Mouse (Mus musculus) C2C12 (cell line): ENCODE data around the gene Spi1. TPM values are rescaled to one million over a fixed set of nuclear protein-coding genes. Genes with fewer than 3 reads are reported as not detected.
A peak's percentile ranks its signal among the peaks of the same experiment; 100 is the strongest.

Experiments
- H3K27me3 ChIP-seq: one replicate; pipeline ENCODE4 v1.6.1; 2011; ENCODE audit not compliant: control insufficient read depth, insufficient read depth, insufficient read length
- H3K36me3 ChIP-seq: one replicate; pipeline ENCODE4 v1.6.1; 2011; ENCODE audit not compliant: control insufficient read depth, insufficient read depth
- H3K4me3 ChIP-seq: one replicate; pipeline ENCODE4 v1.5.1; 2011; ENCODE audit warnings: mild to moderate bottlenecking, control low read depth; ENCODE audit not compliant: poor library complexity, insufficient read depth, severe bottlenecking
- H3K79me2 ChIP-seq: one replicate; pipeline ENCODE4 v1.6.1; 2011; ENCODE audit not compliant: control insufficient read depth, insufficient read depth
- H3K79me3 ChIP-seq: one replicate; pipeline ENCODE4 v1.6.1; 2011; ENCODE audit warnings: low read depth, control low read depth
- H3ac ChIP-seq: one replicate; pipeline ENCODE3; 2011; ENCODE audit warnings: low read depth; ENCODE audit not compliant: control insufficient read depth, insufficient read length
- CEBPB ChIP-seq: IDR thresholded peaks from one replicate; pipeline ENCODE4 v1.6.1; 2011; ENCODE audit warnings: low read depth, mild to moderate bottlenecking, control low read depth, moderate library complexity
- CTCF ChIP-seq: IDR thresholded peaks from one replicate; pipeline ENCODE4 v1.5.1; 2011; ENCODE audit not compliant: control insufficient read depth, insufficient read depth, insufficient read length
- FOSL1 ChIP-seq: IDR thresholded peaks from one replicate; pipeline ENCODE4 v1.8.0; 2011; ENCODE audit warnings: mild to moderate bottlenecking, low read length; ENCODE audit not compliant: poor library complexity, insufficient read depth, severe bottlenecking
- MAX ChIP-seq: IDR thresholded peaks from one replicate; pipeline ENCODE4 v1.6.1; 2011; ENCODE audit warnings: mild to moderate bottlenecking, control low read depth
- MYOD1 ChIP-seq: IDR thresholded peaks from one replicate; pipeline ENCODE4 v1.6.1; 2011; ENCODE audit warnings: low read depth; ENCODE audit not compliant: control insufficient read depth, insufficient read length
- MYOG ChIP-seq: IDR thresholded peaks from one replicate; pipeline ENCODE4 v1.6.1; 2011; ENCODE audit not compliant: control insufficient read depth, insufficient read length; ENCODE audit errors: extremely low read depth
- USF1 ChIP-seq: IDR thresholded peaks from one replicate; pipeline ENCODE4 v1.6.1; 2011; ENCODE audit warnings: low read depth, mild to moderate bottlenecking, control low read depth, moderate library complexity
- polyA plus RNA-seq: library from polyadenylated mRNA; unstranded; fragments of >200 nt; fragmentation: generic; extraction: Trizol; gene quantifications from one replicate; pipeline ENCODE4 v1.2.1, GENCODE M21; 2012; ENCODE audit warnings: missing spikeins

Spi1 gene
- polyA plus RNA-seq, 1 experiment, result not detected

DNA sequence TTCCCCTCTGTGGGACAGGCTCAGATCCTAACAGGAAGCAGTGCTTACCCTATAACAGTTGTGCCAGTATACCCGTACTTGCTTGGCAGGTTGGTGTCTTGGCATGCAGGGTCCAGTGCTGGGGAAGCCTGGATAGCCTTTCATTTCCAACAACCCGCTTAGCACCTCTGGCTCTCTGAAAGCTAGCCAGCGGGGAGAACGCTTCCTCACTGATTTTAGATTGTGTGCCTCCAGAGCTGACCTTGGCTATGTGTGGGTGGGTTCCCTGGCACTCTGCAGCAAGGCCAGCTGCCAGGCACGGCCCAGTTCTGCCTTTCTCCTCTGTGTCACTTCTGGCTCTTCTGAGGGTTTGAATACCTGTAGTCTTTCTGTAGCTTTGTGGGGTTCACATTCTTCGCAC, 47.9 kb downstream of the Spi1 start:
- no peaks in the 10 kb centered on the region for H3K79me2 ChIP-seq
- H3K27me3 ChIP-seq, result peaks cover 32% of the 10 kb centered on the region
- no peaks in the 10 kb centered on the region for H3K79me3 ChIP-seq
- H3K4me3 ChIP-seq, result no peak overlapping the region
- no peaks in the 10 kb centered on the region for H3K36me3 ChIP-seq
- H3ac ChIP-seq, result no peak overlapping the region
- TF ChIP-seq CTCF (no peak), MYOD1 (no peak), MAX (no peak), USF1 (no peak), MYOG (no peak), FOSL1 (no peak), CEBPB (no peak)

DNA sequence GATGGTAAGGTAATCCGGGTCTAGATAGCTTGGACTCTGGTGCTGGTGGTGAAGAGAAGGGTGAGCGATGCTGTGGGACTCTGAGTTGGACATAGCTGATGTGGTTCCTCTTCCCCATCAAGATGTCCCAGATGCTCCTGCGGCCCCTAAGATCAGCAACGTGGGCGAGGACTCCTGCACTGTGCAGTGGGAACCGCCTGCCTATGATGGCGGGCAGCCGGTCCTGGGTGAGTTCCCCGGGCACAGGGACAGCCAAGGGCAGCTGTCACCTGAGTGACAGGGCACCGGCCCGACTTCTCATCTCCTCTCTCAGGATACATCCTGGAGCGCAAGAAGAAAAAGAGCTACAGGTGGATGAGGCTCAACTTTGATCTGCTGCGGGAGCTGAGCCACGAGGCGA, 49.1 kb downstream of the Spi1 start:
- Histone ChIP-seq H3K79me3 (no peaks in the 10 kb centered on the region), H3K27me3 (peaks cover 21% of the 10 kb centered on the region), H3ac (no peak overlapping the region), H3K36me3 (no peaks in the 10 kb centered on the region), H3K79me2 (no peaks in the 10 kb centered on the region), H3K4me3 (no peak overlapping the region)
- no peak for TF ChIP-seq MYOG

DNA sequence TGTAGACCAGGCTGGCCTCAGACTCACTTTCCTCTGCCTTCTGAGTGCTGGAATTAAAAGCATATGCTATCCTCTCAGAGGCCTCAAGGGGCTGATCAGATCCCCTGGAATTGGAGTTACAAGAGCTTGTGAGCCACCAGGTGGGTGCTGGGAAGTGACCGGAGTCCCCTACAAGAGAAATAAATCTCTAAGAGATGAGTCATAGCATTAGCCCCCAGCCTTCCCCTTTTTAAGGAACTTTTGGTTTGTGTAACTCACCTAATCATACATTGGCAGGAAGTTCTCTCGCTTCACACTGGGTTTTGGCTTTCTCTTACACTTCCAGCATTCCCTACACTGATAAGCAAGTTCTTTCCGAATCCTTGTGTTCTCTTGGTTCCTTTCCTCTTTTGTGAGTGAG, 49.8 kb downstream of the Spi1 start:
- Histone ChIP-seq H3K79me2 (no peaks in the 10 kb centered on the region), H3ac (no peak overlapping the region), H3K79me3 (no peaks in the 10 kb centered on the region), H3K36me3 (no peaks in the 10 kb centered on the region), H3K4me3 (no peak overlapping the region), H3K27me3 (peaks cover 15% of the 10 kb centered on the region)
- TF ChIP-seq CEBPB (no peak), CTCF (no peak), MAX (no peak), USF1 (no peak), MYOD1 (no peak), MYOG (no peak), FOSL1 (no peak)

DNA sequence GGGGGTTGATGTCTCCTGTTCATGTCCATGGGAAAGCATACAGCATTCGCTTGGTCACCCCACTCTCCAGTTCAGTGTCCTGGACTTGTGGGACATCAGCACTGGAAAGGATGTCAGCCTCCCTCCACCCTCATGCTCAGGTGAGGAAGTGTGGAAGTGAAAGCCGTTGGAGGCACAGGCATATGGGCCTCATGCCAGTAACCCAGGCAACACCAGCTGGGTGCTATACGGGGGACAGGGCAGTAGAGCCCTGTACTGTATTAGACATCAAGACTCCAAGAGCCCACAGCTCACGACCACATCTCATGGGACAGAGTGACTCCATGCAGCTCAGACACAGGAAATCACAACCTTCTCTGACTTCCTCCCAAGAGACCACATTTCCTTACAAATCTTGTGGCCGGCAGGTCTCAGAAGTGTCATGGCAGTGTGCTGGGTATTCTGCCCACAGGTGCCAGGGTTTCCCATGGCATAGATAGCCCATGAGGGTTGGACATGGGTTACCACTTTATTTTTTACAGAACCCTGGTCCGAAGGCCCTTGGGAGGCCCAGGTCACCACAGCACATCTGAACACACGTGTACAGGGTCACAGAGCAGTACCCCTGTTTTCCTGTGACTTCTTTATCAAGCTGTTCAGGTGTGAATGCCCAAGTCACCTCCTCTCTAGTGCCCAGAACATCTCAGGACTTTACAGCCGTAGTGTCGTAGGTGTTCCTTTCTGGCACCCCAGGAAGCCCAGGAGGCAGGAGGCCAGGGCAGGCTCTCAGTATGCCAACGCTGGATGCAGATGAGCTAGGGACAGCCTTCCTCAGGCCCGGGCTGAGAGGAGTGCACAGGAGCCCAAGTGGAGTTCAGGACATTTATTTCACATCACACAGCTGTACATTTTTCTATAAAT, 54.6 kb downstream of the Spi1 start:
- Histone ChIP-seq H3K36me3 (peaks cover 5% of the 10 kb centered on the region), H3K27me3 (no peaks in the 10 kb centered on the region), H3K4me3 (no peak overlapping the region), H3K79me2 (no peaks in the 10 kb centered on the region), H3ac (no peak overlapping the region), H3K79me3 (no peaks in the 10 kb centered on the region)
- no peak for TF ChIP-seq CTCF
- TF ChIP-seq CEBPB, result no peak
- no peak for TF ChIP-seq FOSL1
- TF ChIP-seq MYOG, result no peak
- no peak for TF ChIP-seq MYOD1
- TF ChIP-seq USF1, result no peak
- no peak for TF ChIP-seq MAX

DNA sequence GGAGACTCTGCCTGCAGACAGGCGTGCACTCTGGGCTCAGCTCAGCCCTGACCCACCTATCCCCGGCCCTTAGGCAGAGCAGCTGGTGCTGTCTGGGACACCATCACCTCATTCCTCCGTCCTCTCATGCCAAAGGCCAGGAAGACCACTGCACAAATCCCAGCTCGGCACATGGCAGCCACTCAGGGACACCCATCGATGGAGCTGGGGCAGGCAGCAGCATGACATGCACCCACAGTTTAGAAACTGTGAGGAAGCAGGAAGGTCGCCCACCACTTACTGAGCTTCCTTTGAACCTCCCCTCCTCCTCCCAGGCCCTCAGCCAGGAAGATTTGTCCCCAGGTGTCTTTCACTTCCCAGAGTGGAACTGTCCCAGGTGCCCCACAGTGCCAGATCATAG, 55.3 kb downstream of the Spi1 start:
- H3K79me3 ChIP-seq, result no peaks in the 10 kb centered on the region
- H3K36me3 ChIP-seq, result peaks cover 5% of the 10 kb centered on the region

DNA sequence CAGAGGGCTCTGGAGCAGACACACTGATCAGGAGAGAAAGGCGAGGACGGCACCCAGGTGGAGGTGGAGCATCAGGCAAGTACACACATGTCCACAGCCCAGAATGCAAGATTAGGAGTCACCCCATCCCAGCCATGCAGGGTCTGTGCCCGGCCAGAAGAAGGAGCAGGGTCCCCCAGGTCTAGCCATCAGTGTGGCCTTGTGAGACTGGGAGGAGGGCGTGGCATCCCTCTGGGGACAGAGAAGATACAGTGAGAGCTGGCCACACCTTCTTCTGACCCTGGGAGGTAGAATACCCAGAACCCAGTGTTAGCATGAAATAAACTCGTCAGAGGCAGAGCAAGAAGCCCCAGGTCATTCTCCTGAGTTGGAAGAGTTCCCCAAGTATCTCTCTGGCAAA, 57.1 kb downstream of the Spi1 start:
- Histone ChIP-seq H3ac (peak overlapping the region; percentile 12), H3K79me3 (no peaks in the 10 kb centered on the region), H3K36me3 (peaks cover 5% of the 10 kb centered on the region), H3K79me2 (no peaks in the 10 kb centered on the region), H3K4me3 (no peak overlapping the region), H3K27me3 (no peaks in the 10 kb centered on the region)
- TF ChIP-seq CEBPB (no peak), MAX (no peak)

More for the DNA sequence above, 55.3 kb downstream of the Spi1 start:
- Histone ChIP-seq H3K79me2 (no peaks in the 10 kb centered on the region), H3ac (no peak overlapping the region), H3K4me3 (no peak overlapping the region), H3K27me3 (no peaks in the 10 kb centered on the region)
- TF ChIP-seq MAX (no peak), CTCF (no peak), MYOD1 (no peak), CEBPB (no peak), USF1 (no peak), FOSL1 (no peak), MYOG (no peak)
